Mouse (Mus musculus) limb, embryonic 15.5 days (tissue): ENCODE measurements around the gene Cnbd2. TPM values are rescaled to one million over a fixed set of nuclear protein-coding genes. Genes with fewer than 3 reads are reported as not detected.

ENCODE experiments used
- ATAC-seq: fragments of 200-750 bp; cut with Nextera tagmentation; 2 replicates; pipeline ENCODE4 v1.8.0; 2017; ENCODE audit warnings: low read depth, moderate TSS enrichment; ENCODE audit not compliant: insufficient number of reproducible peaks, low FRiP score, low TSS enrichment
- H3K27ac ChIP-seq: fragments of 300-500 bp; sonication (generic); 2 replicates; pipeline ENCODE4 v1.5.1; 2015; ENCODE audit warnings: moderate library complexity, mild to moderate bottlenecking, inconsistent platforms
- H3K27me3 ChIP-seq: fragments of 300-500 bp; sonication (generic); 2 replicates; pipeline ENCODE4 v1.6.1; 2015; ENCODE audit warnings: inconsistent platforms
- H3K36me3 ChIP-seq: fragments of 300-500 bp; sonication (generic); 2 replicates; pipeline ENCODE4 v1.6.1; 2015; ENCODE audit warnings: inconsistent platforms
- H3K4me1 ChIP-seq: fragments of 300-500 bp; sonication (generic); 2 replicates; pipeline ENCODE4 v1.6.1; 2015; ENCODE audit warnings: inconsistent platforms
- H3K4me2 ChIP-seq: fragments of 300-500 bp; sonication (generic); 2 replicates; pipeline ENCODE4 v1.6.1; 2015; ENCODE audit warnings: mild to moderate bottlenecking, inconsistent platforms
- H3K4me3 ChIP-seq: fragments of 300-500 bp; sonication (generic); 2 replicates; pipeline ENCODE4 v1.5.1; 2015; ENCODE audit warnings: mild to moderate bottlenecking, inconsistent platforms
- H3K9ac ChIP-seq: fragments of 300-500 bp; sonication (generic); 2 replicates; pipeline ENCODE4 v1.6.1; 2015; ENCODE audit warnings: inconsistent platforms
- H3K9me3 ChIP-seq: fragments of 300-500 bp; sonication (generic); 2 replicates; pipeline ENCODE4 v1.6.1; 2016; ENCODE audit warnings: inconsistent platforms
- WGBS: fragments of 180-500 bp; shearing (Covaris S2); methylation state at CpG from one replicate; pipeline ENCODE4 v1.1.7; 2015; 5-methylcytosine and 5-hydroxymethylcytosine counted together
- polyA plus RNA-seq: library from polyadenylated mRNA; unstranded; fragments of >200 nt; fragmentation: Nextera tagmentation; extraction: Ambion mirVana; gene quantifications from 2 replicates; pipeline ENCODE4 v1.2.1, GENCODE M21; 2015

The Cnbd2 gene
- polyA plus RNA-seq, 1 experiment from 2014 or later, result 3.9 TPM

- H3K9ac ChIP-seq, result no peak overlapping the region
- no peak overlapping the region for H3K4me3 ChIP-seq
- no peaks in the 10 kb centered on the region for H3K4me1 ChIP-seq
- H3K9me3 ChIP-seq, result no peaks in the 10 kb centered on the region
- no peaks in the 10 kb centered on the region for H3K27me3 ChIP-seq
- H3K4me2 ChIP-seq, result no peak overlapping the region
- no peak overlapping the region for H3K27ac ChIP-seq
- WGBS, result 92% methylated on average over 2 of the region's 2 CpGs
- H3K36me3 ChIP-seq, result peaks cover 73% of the 10 kb centered on the region
- no peak for ATAC-seq
These were observed 16.5 kb upstream of the Cnbd2 start for GRCm38 (mm10) chr2:156295601-156296063.

GRCm38 (mm10) chr2:156296190-156296589 lies 15.9 kb upstream of the Cnbd2 start:
- Histone ChIP-seq H3K4me3 (no peak overlapping the region), H3K27me3 (no peaks in the 10 kb centered on the region), H3K4me1 (no peaks in the 10 kb centered on the region), H3K9me3 (no peaks in the 10 kb centered on the region), H3K9ac (no peak overlapping the region), H3K4me2 (no peak overlapping the region), H3K27ac (no peak overlapping the region), H3K36me3 (peaks cover 73% of the 10 kb centered on the region)
- 94% methylated on average over 3 of the region's 3 CpGs for WGBS
- no peak for ATAC-seq

GRCm38 (mm10) chr2:156297653-156298052 lies 14.4 kb upstream of the Cnbd2 start:
- no peaks in the 10 kb centered on the region for H3K27me3 ChIP-seq
- H3K4me3 ChIP-seq, result no peak overlapping the region
- no peak overlapping the region for H3K9ac ChIP-seq
- H3K4me2 ChIP-seq, result no peak overlapping the region
- H3K9me3 ChIP-seq, result no peaks in the 10 kb centered on the region
- H3K4me1 ChIP-seq, result no peaks in the 10 kb centered on the region
- H3K36me3 ChIP-seq, result peaks cover 81% of the 10 kb centered on the region
- H3K27ac ChIP-seq, result no peak overlapping the region
- WGBS, result 73% methylated on average over 3 of the region's 3 CpGs
- ATAC-seq, result no peak

- Histone ChIP-seq H3K36me3 (peaks cover 79% of the 10 kb centered on the region), H3K4me3 (no peak overlapping the region)
- 88% methylated on average over 7 of the region's 7 CpGs for WGBS
These were observed 13.6 kb upstream of the Cnbd2 start for GRCm38 (mm10) chr2:156298458-156298857.

GRCm38 (mm10) chr2:156302063-156302462 lies 10.0 kb upstream of the Cnbd2 start:
- peaks cover 73% of the 10 kb centered on the region for H3K36me3 ChIP-seq
- no peak for ATAC-seq
- H3K4me3 ChIP-seq, result no peak overlapping the region
- no peaks in the 10 kb centered on the region for H3K27me3 ChIP-seq
- no peaks in the 10 kb centered on the region for H3K9me3 ChIP-seq
- no peak overlapping the region for H3K4me2 ChIP-seq
- WGBS, result 86% methylated on average over 4 of the region's 4 CpGs
- H3K4me1 ChIP-seq, result no peaks in the 10 kb centered on the region
- H3K27ac ChIP-seq, result no peak overlapping the region
- no peak overlapping the region for H3K9ac ChIP-seq

More at GRCm38 (mm10) chr2:156298458-156298857, 13.6 kb upstream of the Cnbd2 start:
- no peaks in the 10 kb centered on the region for H3K9me3 ChIP-seq
- H3K4me1 ChIP-seq, result no peaks in the 10 kb centered on the region
- no peak overlapping the region for H3K9ac ChIP-seq
- no peak overlapping the region for H3K4me2 ChIP-seq
- H3K27ac ChIP-seq, result no peak overlapping the region
- ATAC-seq, result no peak
- no peaks in the 10 kb centered on the region for H3K27me3 ChIP-seq

GRCm38 (mm10) chr2:156304351-156304750 lies 7.7 kb upstream of the Cnbd2 start:
- Histone ChIP-seq H3K9me3 (no peaks in the 10 kb centered on the region), H3K27me3 (no peaks in the 10 kb centered on the region), H3K9ac (no peak overlapping the region), H3K4me1 (no peaks in the 10 kb centered on the region), H3K4me3 (no peak overlapping the region), H3K4me2 (no peak overlapping the region), H3K36me3 (peaks cover 66% of the 10 kb centered on the region), H3K27ac (no peak overlapping the region)
- ATAC-seq, result 0 out of 2 replicates have a peak, but pooled peaks have one; percentile 44
- 88% methylated on average over 4 of the region's 4 CpGs for WGBS

- 82% methylated on average over 2 of the region's 2 CpGs for WGBS
- Histone ChIP-seq H3K27ac (no peak overlapping the region), H3K4me2 (no peak overlapping the region), H3K4me3 (no peak overlapping the region), H3K9me3 (no peaks in the 10 kb centered on the region), H3K9ac (no peak overlapping the region), H3K4me1 (no peaks in the 10 kb centered on the region), H3K36me3 (peaks cover 61% of the 10 kb centered on the region), H3K27me3 (no peaks in the 10 kb centered on the region)
- no peak for ATAC-seq
These were observed 6.3 kb upstream of the Cnbd2 start for GRCm38 (mm10) chr2:156305818-156306217.

- peaks cover 49% of the 10 kb centered on the region for H3K36me3 ChIP-seq
- no peak overlapping the region for H3K4me3 ChIP-seq
- no peak overlapping the region for H3K9ac ChIP-seq
- H3K4me2 ChIP-seq, result no peak overlapping the region
- no peak overlapping the region for H3K27ac ChIP-seq
- no peak for ATAC-seq
- H3K27me3 ChIP-seq, result no peaks in the 10 kb centered on the region
- no peaks in the 10 kb centered on the region for H3K9me3 ChIP-seq
- WGBS, result 62% methylated on average over 5 of the region's 5 CpGs
- peaks cover 4% of the 10 kb centered on the region; the same call in 1 of the 2 replicates for H3K4me1 ChIP-seq
These were observed 4.8 kb upstream of the Cnbd2 start for GRCm38 (mm10) chr2:156307261-156307660.

- 91% methylated on average over 5 of the region's 5 CpGs for WGBS
- Histone ChIP-seq H3K9me3 (no peaks in the 10 kb centered on the region), H3K36me3 (peaks cover 24% of the 10 kb centered on the region), H3K4me3 (no peak overlapping the region), H3K27ac (no peak overlapping the region), H3K4me1 (peaks cover 4% of the 10 kb centered on the region; the same call in 1 of the 2 replicates), H3K4me2 (no peak overlapping the region), H3K27me3 (no peaks in the 10 kb centered on the region), H3K9ac (no peak overlapping the region)
- ATAC-seq, result no peak
These were observed 2.2 kb upstream of the Cnbd2 start for GRCm38 (mm10) chr2:156309948-156310347.

GRCm38 (mm10) chr2:156310455-156310854 lies 1.6 kb upstream of the Cnbd2 start:
- no peak for ATAC-seq
- Histone ChIP-seq H3K27me3 (no peaks in the 10 kb centered on the region), H3K9me3 (no peaks in the 10 kb centered on the region), H3K36me3 (peaks cover 19% of the 10 kb centered on the region; the same call in 1 of the 2 replicates), H3K4me2 (no peak overlapping the region), H3K9ac (no peak overlapping the region), H3K4me3 (no peak overlapping the region), H3K27ac (no peak overlapping the region), H3K4me1 (peaks cover 4% of the 10 kb centered on the region; the same call in 1 of the 2 replicates)
- 94% methylated on average over 5 of the region's 5 CpGs for WGBS

GRCm38 (mm10) chr2:156310945-156311344 lies 1.2 kb upstream of the Cnbd2 start:
- H3K9ac ChIP-seq, result no peak overlapping the region

GRCm38 (mm10) chr2:156311441-156311840 lies 658 bp upstream of the Cnbd2 start:
- Histone ChIP-seq H3K4me2 (peak overlapping the region; percentile 83), H3K27ac (peak overlapping the region; percentile 97), H3K9ac (peak overlapping the region; percentile 88), H3K36me3 (peaks cover 18% of the 10 kb centered on the region; the same call in 1 of the 2 replicates), H3K4me1 (peaks cover 4% of the 10 kb centered on the region; the same call in 1 of the 2 replicates), H3K27me3 (no peaks in the 10 kb centered on the region), H3K4me3 (peak overlapping the region; percentile 97), H3K9me3 (no peaks in the 10 kb centered on the region)
- no peak for ATAC-seq
- 18% methylated on average over 8 of the region's 8 CpGs for WGBS

More at GRCm38 (mm10) chr2:156310945-156311344, 1.2 kb upstream of the Cnbd2 start:
- WGBS, result 88% methylated on average over 5 of the region's 5 CpGs
- Histone ChIP-seq H3K4me1 (peaks cover 4% of the 10 kb centered on the region; the same call in 1 of the 2 replicates), H3K4me3 (peak overlapping the region; percentile 97), H3K4me2 (0 out of 2 replicates have a peak overlapping the region, but pooled peaks have one; percentile 83), H3K27ac (no peak overlapping the region), H3K9me3 (no peaks in the 10 kb centered on the region), H3K27me3 (no peaks in the 10 kb centered on the region), H3K36me3 (peaks cover 18% of the 10 kb centered on the region; the same call in 1 of the 2 replicates)
- ATAC-seq, result no peak
